Mouse (Mus musculus) gastrocnemius, adult 2 months (tissue): Measurements from ENCODE around the gene Prokr2. TPM values are rescaled to one million over a fixed set of nuclear protein-coding genes. Genes with fewer than 3 reads are reported as not detected.

Source experiments
- DNase-seq: peaks from one replicate; pipeline ENCODE4 v3.0.0; 2022
- H3K27ac ChIP-seq: fragments of 200-600 bp; 2 replicates; pipeline ENCODE4 v1.8.1; 2022; ENCODE audit warnings: mild to moderate bottlenecking
- H3K4me3 ChIP-seq: fragments of 200-600 bp; 2 replicates; pipeline ENCODE4 v1.8.1; 2022; ENCODE audit warnings: mild to moderate bottlenecking, moderate library complexity
- CTCF ChIP-seq: fragments of 200-600 bp; IDR thresholded peaks from 2 replicates; pipeline ENCODE4 v1.8.1; 2022; ENCODE audit warnings: antibody characterized with exemption, mild to moderate bottlenecking, moderate library complexity
- intact Hi-C: fragments of 180-260 bp; cut with DNase I; formaldehyde crosslinking; loops from one replicate; pipeline ENCODE4 v1.15.1; 2025
- long read RNA-seq, 2 experiments: library from polyadenylated mRNA; stranded (forward); transcript quantifications; one replicate each; pipeline ENCODE4 v2.0.0; 2021
- total RNA-seq, 2 experiments: library from RNA; stranded (reverse); gene quantifications; 2 replicates each; pipeline ENCODE4 v1.2.3; 2021

The Prokr2 gene
- not detected for total RNA-seq
- long read RNA-seq, experiment 1: 0 reads
- long read RNA-seq, experiment 2: 0 reads

GRCm38 (mm10) chr2:132385194-132385838 is at the start of gene Prokr2:
Gene Prokr2, minus strand, starts transcription at chr2:132385447.
- H3K4me3 ChIP-seq: peak within 1 kb of the TSS; percentile 59
- no peak within 1 kb of the TSS for H3K27ac ChIP-seq
- no peak for DNase-seq
- TF ChIP-seq CTCF: no peak
- intact Hi-C loops: no loop called here

- no peak for DNase-seq
- intact Hi-C loops: no loop called here
- H3K4me3 ChIP-seq: no peak overlapping the region
- no peak for TF ChIP-seq CTCF
- no peak overlapping the region for H3K27ac ChIP-seq
Measured at GRCm38 (mm10) chr2:132427160-132427941, 42.1 kb upstream of the Prokr2 start.

DNA sequence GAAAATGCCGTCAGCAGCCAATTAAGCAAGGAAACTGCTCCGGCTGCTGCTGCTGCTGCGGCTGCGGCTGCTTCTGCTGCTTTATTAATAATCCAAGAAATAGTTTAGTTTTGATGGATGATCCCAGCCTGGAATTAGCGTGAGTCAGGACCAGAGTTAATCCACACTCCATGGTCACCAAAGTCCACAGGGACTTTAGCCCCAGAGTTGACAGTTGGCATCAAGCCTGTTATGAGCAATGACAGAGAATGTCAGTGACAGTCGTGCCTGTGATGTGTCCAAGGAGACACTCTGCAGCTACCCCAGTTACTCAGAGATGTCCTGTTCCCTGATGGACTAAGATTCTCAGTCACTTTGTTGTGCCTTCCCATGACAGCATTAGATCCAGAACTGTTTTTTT is 40.3 kb upstream of the Prokr2 start:
- no peak for TF ChIP-seq CTCF
- Histone ChIP-seq H3K4me3 (no peak overlapping the region), H3K27ac (no peak overlapping the region)
- intact Hi-C loops: no loop called here
- DNase-seq: no peak

GRCm38 (mm10) chr2:132423411-132424047 is 38.3 kb upstream of the Prokr2 start:
- DNase-seq: no peak
- Histone ChIP-seq H3K27ac (no peak overlapping the region), H3K4me3 (no peak overlapping the region)
- no peak for TF ChIP-seq CTCF
- intact Hi-C loops: no loop called here

DNA sequence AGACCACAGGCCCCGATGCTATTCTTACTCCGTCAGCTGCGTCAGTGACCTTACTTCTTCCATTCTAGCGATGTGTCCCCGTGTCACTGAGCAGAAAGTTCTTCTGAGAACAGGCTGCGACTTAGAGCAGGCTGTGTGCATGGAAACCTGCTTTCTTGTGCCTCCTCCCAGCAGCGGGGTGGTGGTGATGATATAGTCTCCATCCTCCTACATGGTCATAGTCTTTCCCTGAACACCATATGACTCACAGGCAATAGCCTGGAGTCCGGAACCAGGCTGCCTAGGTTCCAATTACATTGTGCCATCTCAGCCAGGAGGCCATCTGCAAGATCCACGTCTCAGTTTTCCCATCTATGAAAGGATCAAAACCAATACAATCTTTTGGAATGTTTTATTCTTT is 37.6 kb upstream of the Prokr2 start:
- intact Hi-C loops: no loop called here
- Histone ChIP-seq H3K27ac (no peak overlapping the region), H3K4me3 (no peak overlapping the region)
- DNase-seq: no peak
- TF ChIP-seq CTCF: no peak

GRCm38 (mm10) chr2:132418414-132418813 is 33.2 kb upstream of the Prokr2 start:
- Histone ChIP-seq H3K27ac (no peak overlapping the region), H3K4me3 (no peak overlapping the region)
- no peak for TF ChIP-seq CTCF
- intact Hi-C loops: no loop called here
- no peak for DNase-seq

DNA sequence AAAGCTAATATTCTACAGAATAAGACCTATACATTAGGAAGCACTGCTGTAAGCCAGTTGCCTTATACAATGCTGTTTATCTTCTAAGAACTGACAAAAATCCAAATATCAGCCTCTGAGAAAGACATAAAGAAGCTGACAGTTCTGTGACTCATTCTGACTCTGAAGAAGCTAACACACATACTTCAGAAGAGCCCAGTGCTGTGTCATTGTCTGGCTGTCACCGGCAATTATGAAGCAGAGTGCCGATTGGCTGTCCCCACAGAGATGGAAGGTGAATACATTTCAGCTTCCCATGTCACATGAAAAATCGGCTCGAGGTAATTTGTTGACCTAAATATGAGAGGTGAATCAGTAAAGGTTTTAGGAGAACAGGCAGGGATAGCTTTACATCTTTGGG is 24.9 kb upstream of the Prokr2 start:
- H3K4me3 ChIP-seq: no peak overlapping the region
- H3K27ac ChIP-seq: no peak overlapping the region
- intact Hi-C loops: no loop called here
- DNase-seq: no peak
- TF ChIP-seq CTCF: no peak

- intact Hi-C loops: no loop called here
- TF ChIP-seq CTCF: no peak
Measured at GRCm38 (mm10) chr2:132398136-132398535, 12.9 kb upstream of the Prokr2 start.

GRCm38 (mm10) chr2:132395753-132396152 is 10.5 kb upstream of the Prokr2 start:
- Histone ChIP-seq H3K4me3 (no peak overlapping the region), H3K27ac (no peak overlapping the region)
- TF ChIP-seq CTCF: no peak
- intact Hi-C loops: no loop called here
- no peak for DNase-seq

More at GRCm38 (mm10) chr2:132398136-132398535, 12.9 kb upstream of the Prokr2 start:
- H3K4me3 ChIP-seq: no peak overlapping the region
- H3K27ac ChIP-seq: no peak overlapping the region
- no peak for DNase-seq

- no peak for TF ChIP-seq CTCF
- Histone ChIP-seq H3K27ac (no peak overlapping the region), H3K4me3 (no peak overlapping the region)
- no peak for DNase-seq
- intact Hi-C loops: no loop called here
Measured at GRCm38 (mm10) chr2:132390607-132391160, 5.4 kb upstream of the Prokr2 start.

GRCm38 (mm10) chr2:132389562-132389961 is 4.3 kb upstream of the Prokr2 start:
- intact Hi-C loops: no loop called here
- H3K27ac ChIP-seq: no peak overlapping the region
- TF ChIP-seq CTCF: peak; percentile 33
- DNase-seq: no peak
- no peak overlapping the region for H3K4me3 ChIP-seq

DNA sequence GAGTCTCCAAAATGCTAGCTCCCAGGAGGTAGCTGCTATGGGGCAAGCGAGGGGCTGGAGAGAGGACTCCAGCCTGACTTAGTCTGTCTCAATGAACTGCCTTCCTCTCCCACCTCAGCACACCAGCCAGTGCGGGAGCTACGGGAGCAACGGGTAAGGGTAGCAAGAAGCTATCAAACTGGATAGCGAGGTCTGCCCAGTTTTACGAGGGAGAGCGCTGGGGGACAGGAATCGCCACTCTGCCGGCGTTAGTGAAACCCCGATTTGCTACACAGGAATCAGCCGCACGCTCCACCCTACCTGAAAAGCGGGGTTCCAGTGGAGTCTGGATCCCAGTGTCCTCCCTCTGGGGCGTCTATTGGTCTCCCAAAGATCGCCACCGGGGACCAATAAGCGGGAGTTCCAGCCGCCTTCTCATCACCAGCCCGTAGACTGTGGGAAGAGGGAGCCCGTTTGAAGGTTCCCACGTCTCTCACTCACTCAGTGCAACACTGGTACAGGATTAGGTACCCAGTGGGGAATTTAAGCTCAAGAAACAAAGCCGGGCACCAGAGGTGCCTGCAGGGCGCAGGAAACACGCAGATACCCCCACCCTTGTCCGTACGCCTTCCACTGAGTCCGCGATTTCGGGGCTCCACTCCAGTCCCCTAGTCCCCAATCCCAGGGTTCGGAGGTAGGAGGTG is 595 bp downstream of the Prokr2 start:
- Histone ChIP-seq H3K4me3 (peak overlapping the region; percentile 59), H3K27ac (no peak overlapping the region)
- intact Hi-C loops: no loop called here
- DNase-seq: no peak
- no peak for TF ChIP-seq CTCF
